Mouse (Mus musculus) liver, adult 2 months (tissue): ENCODE measurements around the gene Atp6v0d1.

Experiments
- CTCF ChIP-seq: fragments of 200-500 bp; IDR thresholded peaks from 2 replicates; pipeline ENCODE4 v1.5.1; 2011; ENCODE audit warnings: low read depth, low read length, control low read depth
- POLR2A ChIP-seq: fragments of 200-500 bp; IDR thresholded peaks from 2 replicates; pipeline ENCODE4 v1.6.1; 2011; ENCODE audit warnings: low read length, control low read depth; ENCODE audit not compliant: insufficient read depth; ENCODE audit errors: extremely low read depth

DNA sequence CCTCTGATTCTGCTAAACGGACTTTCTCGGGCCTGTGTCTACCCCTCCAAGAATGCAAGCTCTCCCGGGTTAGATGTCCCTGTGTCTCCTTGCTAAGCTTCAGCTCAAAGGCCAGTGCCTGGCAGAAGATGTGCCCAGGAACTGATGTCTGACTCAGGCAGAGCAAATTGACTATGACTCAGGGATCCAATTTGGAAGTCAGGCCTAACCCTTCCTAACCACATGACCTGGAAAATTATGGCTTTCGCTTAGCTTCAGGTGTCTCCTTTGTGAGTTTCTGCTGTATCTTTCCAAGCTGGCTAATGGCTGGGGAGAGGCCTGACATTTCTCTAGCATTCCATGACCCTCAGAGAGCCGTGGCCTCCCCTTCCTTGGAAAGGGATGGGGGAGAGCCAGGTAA is 35.5 kb upstream of the Atp6v0d1 start:
- no peak for TF ChIP-seq CTCF
- TF ChIP-seq POLR2A, result no peak
